Mouse (Mus musculus) heart, adult 2 months (tissue): ENCODE measurements at regions not wholly inside any gene's neighbourhood (a gene's known extent, or its start where the extent isn't known, plus 50 kb on each side); places are given as distances from the start of the nearest gene placed in this dataset.

ENCODE experiments used
- CTCF ChIP-seq: fragments of 200-600 bp; IDR thresholded peaks from 2 replicates; pipeline ENCODE4 v1.8.1; 2022; ENCODE audit warnings: antibody characterized with exemption, mild to moderate bottlenecking, moderate library complexity
- POLR2A ChIP-seq: fragments of 200-500 bp; IDR thresholded peaks from 2 replicates; pipeline ENCODE4 v1.6.1; 2011; ENCODE audit warnings: mild to moderate bottlenecking, low read depth, low read length, control low read depth; ENCODE audit not compliant: insufficient read depth

DNA sequence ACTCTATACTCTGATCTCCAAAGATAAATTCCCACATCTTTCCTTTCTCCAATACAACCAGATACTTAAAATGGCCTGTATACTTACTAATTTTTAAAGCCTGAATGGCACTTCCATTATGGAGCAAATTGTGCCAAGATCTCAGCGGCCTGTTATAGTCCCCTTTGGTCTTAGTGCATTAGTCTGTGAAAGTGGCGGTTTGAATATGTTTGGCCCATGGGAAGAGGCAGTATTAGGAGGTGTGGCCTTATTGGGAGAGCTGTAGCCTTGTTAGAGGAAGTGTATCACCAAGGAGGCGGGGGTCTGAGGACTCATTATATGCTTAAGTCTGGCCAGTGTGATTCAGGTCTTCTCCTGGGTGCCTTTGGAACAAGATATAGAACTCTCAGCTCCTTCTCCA, 127.3 kb downstream of the Diras2 start:
- TF ChIP-seq CTCF (no peak), POLR2A (no peak)
